Mouse (Mus musculus) CH12.LX (cell line): ENCODE data around the gene Bcas1. TPM values are rescaled to one million over a fixed set of nuclear protein-coding genes. Genes with fewer than 3 reads are reported as not detected.

Experiments used
- DNase-seq: peaks from one replicate; pipeline ENCODE4 v3.0.0-alpha.2; 2013; ENCODE audit errors: extremely low read depth
- H3K27ac ChIP-seq: 2 replicates; pipeline ENCODE4 v1.5.1; 2012; ENCODE audit warnings: low read depth, mild to moderate bottlenecking, control low read depth, moderate library complexity; ENCODE audit not compliant: insufficient read depth
- H3K27me3 ChIP-seq: replicated peaks from 2 replicates; pipeline ENCODE3; 2012; ENCODE audit warnings: inconsistent platforms
- H3K36me3 ChIP-seq, 2 experiments: replicated peaks in 1 of 2; 2 replicates each; pipeline versions ENCODE3 to v1.6.1; 2012; ENCODE audit warnings: inconsistent platforms in 1 of 2, low read length in 1 of 2, mild to moderate bottlenecking in 1 of 2, mixed read lengths in 1 of 2, moderate library complexity in 1 of 2; ENCODE audit not compliant: control insufficient read depth in 1 of 2, insufficient read depth in 1 of 2
- H3K4me1 ChIP-seq, 2 experiments: 2 replicates each; pipeline ENCODE4 v1.6.1; 2012; ENCODE audit warnings: inconsistent platforms in 1 of 2, moderate library complexity in 1 of 2; ENCODE audit not compliant: insufficient read depth in 2 of 2, control insufficient read depth in 1 of 2
- H3K4me2 ChIP-seq: 2 replicates; pipeline ENCODE4 v1.6.1; 2012; ENCODE audit warnings: low read depth, mild to moderate bottlenecking, control low read depth; ENCODE audit not compliant: poor library complexity, insufficient read depth, severe bottlenecking
- H3K4me3 ChIP-seq, 3 experiments: fragments of 150-350 bp in 1 of 3; sonication (generic) in 1 of 3; replicated peaks in 1 of 3; 2 replicates each; pipeline versions ENCODE3 to v1.5.1; 2011 to 2012; ENCODE audit warnings: low read depth in 2 of 3, low read length in 2 of 3, mild to moderate bottlenecking in 2 of 3, moderate library complexity in 2 of 3, control low read depth in 1 of 3, improper control_type of control experiment in 1 of 3, inconsistent platforms in 1 of 3, mixed read lengths in 1 of 3; ENCODE audit not compliant: poor library complexity in 1 of 3
- H3K79me2 ChIP-seq: replicated peaks from 2 replicates; pipeline ENCODE4 v1.6.1; 2012; ENCODE audit warnings: mild to moderate bottlenecking, moderate library complexity; ENCODE audit not compliant: control insufficient read depth, poor library complexity, insufficient read depth, severe bottlenecking; ENCODE audit errors: extremely low read depth
- H3K9ac ChIP-seq: 2 replicates; pipeline ENCODE4 v1.6.1; 2012; ENCODE audit warnings: low read depth, mild to moderate bottlenecking, control low read depth, moderate library complexity; ENCODE audit not compliant: insufficient read depth
- H3K9me3 ChIP-seq: replicated peaks from 2 replicates; pipeline ENCODE3; 2012; ENCODE audit warnings: low read length, inconsistent platforms, mixed read lengths
- BHLHE40 ChIP-seq: IDR thresholded peaks from 2 replicates; pipeline ENCODE4 v1.6.1; 2011; ENCODE audit warnings: mild to moderate bottlenecking, low read depth, low read length, improper control_type of control experiment
- E2F4 ChIP-seq: IDR thresholded peaks from 2 replicates; pipeline ENCODE4 v1.6.1; 2011; ENCODE audit warnings: low read depth, low read length, improper control_type of control experiment; ENCODE audit not compliant: insufficient replicate concordance
- EP300 ChIP-seq: IDR thresholded peaks from 2 replicates; pipeline ENCODE4 v1.6.1; 2011; ENCODE audit warnings: low read length, improper control_type of control experiment
- JUN ChIP-seq: IDR thresholded peaks from 2 replicates; pipeline ENCODE4 v1.6.1; 2011; ENCODE audit warnings: low read depth, mild to moderate bottlenecking, low read length, improper control_type of control experiment, moderate library complexity; ENCODE audit not compliant: insufficient read depth
- MAX ChIP-seq: IDR thresholded peaks from 2 replicates; pipeline ENCODE4 v1.6.1; 2011; ENCODE audit warnings: low read length, improper control_type of control experiment
- MAZ ChIP-seq: IDR thresholded peaks from 2 replicates; pipeline ENCODE4 v1.6.1; 2012; ENCODE audit warnings: low read depth, mild to moderate bottlenecking, inconsistent platforms, low read length, improper control_type of control experiment, moderate library complexity
- MEF2A ChIP-seq: IDR thresholded peaks from 2 replicates; pipeline ENCODE4 v1.6.1; 2014; ENCODE audit warnings: low read depth, mild to moderate bottlenecking, inconsistent platforms, low read length, improper control_type of control experiment, borderline replicate concordance
- POLR2AphosphoS2 ChIP-seq: IDR thresholded peaks from 2 replicates; pipeline ENCODE4 v1.6.1; 2011; ENCODE audit warnings: low read depth, low read length, improper control_type of control experiment
- RCOR1 ChIP-seq: conservative IDR thresholded peaks from 2 replicates; pipeline ENCODE4 v1.6.1; 2012; ENCODE audit warnings: low read depth, mild to moderate bottlenecking, inconsistent platforms, low read length, improper control_type of control experiment
- SIN3A ChIP-seq: IDR thresholded peaks from 2 replicates; pipeline ENCODE4 v1.6.1; 2012; ENCODE audit warnings: low read length, improper control_type of control experiment, inconsistent platforms
- TCF12 ChIP-seq: IDR thresholded peaks from 2 replicates; pipeline ENCODE4 v1.6.1; 2014; ENCODE audit warnings: low read depth, mild to moderate bottlenecking, inconsistent platforms, low read length, improper control_type of control experiment
- ZKSCAN1 ChIP-seq: IDR thresholded peaks from 2 replicates; pipeline ENCODE4 v1.6.1; 2012; ENCODE audit warnings: low read depth, inconsistent platforms, low read length, improper control_type of control experiment, borderline replicate concordance
- ZMIZ1 ChIP-seq: IDR thresholded peaks from 2 replicates; pipeline ENCODE4 v1.6.1; 2012; ENCODE audit warnings: low read depth, mild to moderate bottlenecking, inconsistent platforms, low read length, improper control_type of control experiment
- ZNF384 ChIP-seq: IDR thresholded peaks from 2 replicates; pipeline ENCODE4 v1.6.1; 2012; ENCODE audit warnings: low read depth, low read length, improper control_type of control experiment, inconsistent platforms
- dilution Hi-C: fragments of 300-500 bp; cut with MboI; formaldehyde crosslinking; loops from 2 replicates; pipeline ENCODE4 v1.14.3; 2020; ENCODE audit warnings: low sequenced_read_pairs; ENCODE audit not compliant: extremely low pct_unique_long_range_greater_than_20kb, extremely low pct_ligation_motif_present
- in situ Hi-C: fragments of 300-500 bp; cut with MboI; formaldehyde crosslinking; loops from 3 replicates; pipeline ENCODE4 v1.14.3; 2019; ENCODE audit warnings: low sequenced_read_pairs, low pct_ligation_motif_present, low pct_unique_long_range_greater_than_20kb, mixed read lengths
- polyA plus RNA-seq: library from polyadenylated mRNA; unstranded; fragments of >175 nt; gene quantifications from 2 replicates; pipeline ENCODE4 v1.2.1, GENCODE M21; 2012; ENCODE audit warnings: low read depth; ENCODE audit not compliant: insufficient read length
- total RNA-seq, 2 experiments: library from RNA; depleted of rRNA; stranded (reverse); fragments of 300-350 nt in 1 of 2; fragments of >200 nt in 1 of 2; gene quantifications; 2 replicates each; pipeline ENCODE4 v1.2.3; 2012 to 2014

Gene Bcas1
- total and polyA plus RNA-seq, 3 experiments = 0.17 TPM; not detected in 2

DNA sequence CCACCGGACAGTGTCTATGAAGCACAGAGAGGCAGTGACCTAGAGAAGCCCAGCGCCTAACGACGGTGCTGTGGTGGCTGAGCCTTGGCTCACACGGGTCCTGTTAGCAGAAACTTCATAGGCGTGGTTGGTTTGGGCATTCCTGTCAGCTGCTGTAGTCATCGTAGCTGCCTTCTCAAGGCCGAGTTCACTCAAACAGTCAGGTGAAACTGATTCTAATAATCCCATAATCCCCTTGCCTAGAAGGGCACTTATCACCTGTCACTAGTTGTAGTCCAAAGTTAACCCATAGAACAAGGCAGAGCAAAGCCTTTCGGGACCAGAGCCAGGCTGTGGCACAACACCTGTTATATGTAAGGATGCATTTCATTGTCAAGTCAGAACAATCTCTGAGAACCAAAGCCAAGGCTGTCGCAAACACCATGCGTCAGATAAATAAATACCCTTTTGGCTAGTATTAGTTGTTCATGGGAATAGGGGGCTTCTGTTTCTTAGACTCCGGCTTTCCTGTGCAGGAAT is 85.3 kb downstream of the Bcas1 start:
- DNase-seq = no peak
- no peak overlapping the region for H3K4me2 ChIP-seq
- H3K79me2 ChIP-seq = no peaks in the 10 kb centered on the region

DNA sequence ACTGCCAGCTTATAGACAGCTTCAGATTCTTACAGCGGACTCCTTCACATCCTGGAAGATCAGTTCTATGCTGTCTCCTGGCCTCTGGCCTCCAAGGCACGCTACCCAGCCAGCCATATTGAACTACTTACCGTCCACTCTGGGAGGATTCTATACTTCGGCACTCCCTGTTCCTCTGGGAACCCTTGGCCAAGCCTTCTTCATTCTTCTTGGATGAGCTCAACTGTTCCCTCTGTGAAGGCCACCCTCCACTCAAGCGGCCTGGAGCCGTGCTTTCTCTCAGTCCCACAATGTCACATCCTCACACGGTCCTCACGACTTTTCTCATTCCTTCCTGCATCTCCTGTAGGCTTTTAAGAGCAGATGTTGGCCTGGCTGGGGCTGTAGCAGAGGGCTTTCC is 86.5 kb downstream of the Bcas1 start:
- TF ChIP-seq ZKSCAN1 = no peak
- TF ChIP-seq TCF12 = no peak
- H3K4me3 ChIP-seq = no peak overlapping the region
- dilution Hi-C loops (no loop called here), in situ Hi-C loops (loop anchor here (5.0 to 25.0 kb wide), 2 partner anchors 89 to 1379 kb away; partner anchors contain the start of gene Zfp64)
- no peak for DNase-seq
- no peaks in the 10 kb centered on the region for H3K27me3 ChIP-seq
- no peak overlapping the region for H3K9ac ChIP-seq
- no peaks in the 10 kb centered on the region for H3K9me3 ChIP-seq
- H3K79me2 ChIP-seq = no peaks in the 10 kb centered on the region
- H3K27ac ChIP-seq = no peak overlapping the region
- no peaks in the 10 kb centered on the region for H3K36me3 ChIP-seq
- H3K4me2 ChIP-seq = no peak overlapping the region
- H3K4me1 ChIP-seq = peaks cover 12 to 24% of the 10 kb centered on the region in 2 experiments

More for the DNA sequence above, 85.3 kb downstream of the Bcas1 start:
- dilution Hi-C loops = no loop called here
- in situ Hi-C loops = loop anchor here (5.0 to 25.0 kb wide), 2 partner anchors 90 to 1380 kb away; partner anchors contain the start of gene Zfp64
- no peaks in the 10 kb centered on the region for H3K9me3 ChIP-seq
- no peak overlapping the region for H3K9ac ChIP-seq
- no peak overlapping the region for H3K27ac ChIP-seq
- no peaks in the 10 kb centered on the region for H3K27me3 ChIP-seq
- no peaks in the 10 kb centered on the region for H3K36me3 ChIP-seq
- no peak for TF ChIP-seq ZNF384
- TF ChIP-seq MAZ = no peak
- no peak for TF ChIP-seq MAX
- TF ChIP-seq ZMIZ1 = no peak
- no peak for TF ChIP-seq JUN
- no peak for TF ChIP-seq E2F4
- no peak for TF ChIP-seq MEF2A
- TF ChIP-seq ZKSCAN1 = no peak
- no peak for TF ChIP-seq EP300
- TF ChIP-seq RCOR1 = no peak
- no peak for TF ChIP-seq SIN3A
- TF ChIP-seq BHLHE40 = no peak
- TF ChIP-seq POLR2AphosphoS2 = no peak
- TF ChIP-seq, all 38 proteins: peak for 0
- peaks cover 12 to 31% of the 10 kb centered on the region in 2 experiments for H3K4me1 ChIP-seq
- H3K4me3 ChIP-seq = no peak overlapping the region
